Mouse (Mus musculus) Muller cell, postnatal 12 days (primary cell): ENCODE measurements around the gene Tmem208.

Source experiments
- DNase-seq: peaks from one replicate; pipeline ENCODE4 v3.0.0-alpha.2; 2015; ENCODE audit errors: inconsistent ontology term

Gene Tmem208

GRCm38 (mm10) chr8:105298351-105299252 is 27.6 kb upstream of the Tmem208 start:
- no peak for DNase-seq

GRCm38 (mm10) chr8:105299962-105300361 is 26.2 kb upstream of the Tmem208 start:
- no peak for DNase-seq

GRCm38 (mm10) chr8:105303396-105303795 is 22.8 kb upstream of the Tmem208 start:
- DNase-seq, result peak; percentile 10

GRCm38 (mm10) chr8:105303874-105304273 is 22.3 kb upstream of the Tmem208 start:
- DNase-seq, result peak; percentile 71

GRCm38 (mm10) chr8:105304325-105305210 is 21.6 kb upstream of the Tmem208 start:
- DNase-seq, result peak; percentile 83

- peak; percentile 81 for DNase-seq
Observed at GRCm38 (mm10) chr8:105305211-105306145, 20.7 kb upstream of the Tmem208 start, which contains the start of gene Elmo3. Elmo3 (plus strand) TSS chr8:105305601.

GRCm38 (mm10) chr8:105306146-105306691 is 19.9 kb upstream of the Tmem208 start:
- DNase-seq, result no peak

- DNase-seq, result no peak
Observed at GRCm38 (mm10) chr8:105307670-105308069, 18.5 kb upstream of the Tmem208 start.

- DNase-seq, result no peak
Observed at GRCm38 (mm10) chr8:105308428-105308827, 17.7 kb upstream of the Tmem208 start.

GRCm38 (mm10) chr8:105309142-105309847 is 16.9 kb upstream of the Tmem208 start:
- no peak for DNase-seq

GRCm38 (mm10) chr8:105310118-105310517 is 16.0 kb upstream of the Tmem208 start:
- DNase-seq, result no peak

GRCm38 (mm10) chr8:105311718-105312117 is 14.4 kb upstream of the Tmem208 start:
- no peak for DNase-seq

- DNase-seq, result no peak
Observed at GRCm38 (mm10) chr8:105312891-105313481, 13.2 kb upstream of the Tmem208 start.

- no peak for DNase-seq
Observed at GRCm38 (mm10) chr8:105313622-105314402, 12.3 kb upstream of the Tmem208 start.

- no peak for DNase-seq
Observed at GRCm38 (mm10) chr8:105315073-105315769, 10.9 kb upstream of the Tmem208 start.

- DNase-seq, result no peak
Observed at GRCm38 (mm10) chr8:105317941-105318340, 8.2 kb upstream of the Tmem208 start.

- DNase-seq, result no peak
Observed at GRCm38 (mm10) chr8:105318662-105319190, 7.4 kb upstream of the Tmem208 start.

- no peak for DNase-seq
Observed at GRCm38 (mm10) chr8:105323183-105323582, 3.0 kb upstream of the Tmem208 start.
